Mouse (Mus musculus): ENCODE measurements around the gene Tulp2. TPM values are rescaled to one million over a fixed set of nuclear protein-coding genes. Genes with fewer than 3 reads are reported as not detected.

The Tulp2 gene
- total and polyA plus RNA-seq, 3 experiments: 1.1 to 1.2 TPM; not detected in 1

- peak; percentile 78 for DNase-seq (ENCODE audit: low read depth, low spot score)
- Histone ChIP-seq H3K4me1 (ENCODE audit: control insufficient read depth in 1 of 2, insufficient read depth in 2 of 2, low read length in 2 of 2) (peaks cover 8 to 22% of the 10 kb centered on the region in 2 experiments), H3K27ac (ENCODE audit: control insufficient read depth, low read depth, low read length) (peak overlapping the region; percentile 60), H3K9ac (ENCODE audit: control insufficient read depth, low read depth, low read length, poor library complexity, severe bottlenecking) (no peak overlapping the region), H3K79me2 (ENCODE audit: control insufficient read depth, insufficient read depth, low read length, poor library complexity) (peaks cover 10% of the 10 kb centered on the region), H3K9me3 (replicated peaks; ENCODE audit: insufficient read depth, low read length) (no peaks in the 10 kb centered on the region), H3K4me3 (ENCODE audit: control insufficient read depth in 1 of 2, insufficient read depth in 1 of 2, low read depth in 2 of 2, low read length in 2 of 2) (no peak overlapping the region), H3K36me3 (ENCODE audit: control insufficient read depth in 1 of 2, insufficient read depth in 2 of 2, low read length in 2 of 2) (peaks cover 0 to 14% of the 10 kb centered on the region in 2 experiments; a peak in 2 of 4 replicates), H3K27me3 (ENCODE audit: control insufficient read depth in 1 of 2, insufficient read depth in 2 of 2, low read length in 2 of 2) (no peaks in the 10 kb centered on the region)
- no peak for TF ChIP-seq TBP (IDR thresholded peaks at IDR 0.05; ENCODE audit: low read depth, low read length)
- TF ChIP-seq ZKSCAN1 (IDR thresholded peaks at IDR 0.05; ENCODE audit: low read depth, low read length): no peak
- no peak for TF ChIP-seq CTCF (IDR thresholded peaks at IDR 0.05 in 2 of 3, conservative IDR thresholded peaks at IDR 0.05 in 1 of 3; ENCODE audit: control insufficient read depth in 1 of 3, insufficient read depth in 1 of 3, low read depth in 2 of 3, low read length in 3 of 3, poor library complexity in 1 of 3, severe bottlenecking in 1 of 3)
- TF ChIP-seq BHLHE40 (IDR thresholded peaks at IDR 0.05; ENCODE audit: borderline replicate concordance, low read depth, low read length): no peak
- peak; percentile 61; the same call in 1 of the 2 replicates for TF ChIP-seq ETS1 (IDR thresholded peaks at IDR 0.05; ENCODE audit: low read depth, low read length)
- peak; percentile 69 for TF ChIP-seq HCFC1 (IDR thresholded peaks at IDR 0.05; ENCODE audit: low read depth, low read length)
- TF ChIP-seq KAT2A (conservative IDR thresholded peaks at IDR 0.05; ENCODE audit: low read depth, low read length): no peak
- TF ChIP-seq MEF2A (IDR thresholded peaks at IDR 0.05; ENCODE audit: extremely low read depth, insufficient replicate concordance, low read depth, low read length, poor library complexity, severe bottlenecking): no peak
- TF ChIP-seq EP300 (IDR thresholded peaks at IDR 0.05; ENCODE audit: low read depth in 1 of 2, low read length in 2 of 2): peak; percentile 35 to 67; a peak in 3 of 4 replicates
- TF ChIP-seq ZNF384 (IDR thresholded peaks at IDR 0.05; ENCODE audit: low read depth, low read length): no peak
- TF ChIP-seq MYB (IDR thresholded peaks at IDR 0.05; ENCODE audit: low read depth, low read length): no peak
- no peak for TF ChIP-seq USF1 (IDR thresholded peaks at IDR 0.05; ENCODE audit: low read depth, low read length)
- no peak for TF ChIP-seq POLR2A (IDR thresholded peaks at IDR 0.05; ENCODE audit: control insufficient read depth in 1 of 2, insufficient read depth in 1 of 2, low read depth in 1 of 2, low read length in 2 of 2, poor library complexity in 1 of 2)
- no peak for TF ChIP-seq USF2 (IDR thresholded peaks at IDR 0.05; ENCODE audit: borderline replicate concordance in 1 of 2, insufficient read depth in 1 of 2, low read depth in 1 of 2, low read length in 2 of 2)
- TF ChIP-seq NELFE (IDR thresholded peaks at IDR 0.05; ENCODE audit: low read depth, low read length): no peak
- no peak for TF ChIP-seq ZMIZ1 (IDR thresholded peaks at IDR 0.05; ENCODE audit: low read depth, low read length)
- peak; percentile 75 for TF ChIP-seq ELF1 (IDR thresholded peaks at IDR 0.05; ENCODE audit: low read depth, low read length)
- TF ChIP-seq GABPA (IDR thresholded peaks at IDR 0.05; ENCODE audit: low read depth, low read length): no peak
- no peak for TF ChIP-seq MAFK (IDR thresholded peaks at IDR 0.05; ENCODE audit: borderline replicate concordance, low read depth, low read length)
- peak; percentile 85; the same call in 1 of the 2 replicates for TF ChIP-seq MAZ (IDR thresholded peaks at IDR 0.05; ENCODE audit: low read depth, low read length)
- no peak for TF ChIP-seq RAD21 (IDR thresholded peaks at IDR 0.05; ENCODE audit: low read depth, low read length)
- peak; percentile 7; the same call in 1 of the 2 replicates for TF ChIP-seq GATA1 (IDR thresholded peaks at IDR 0.05; ENCODE audit: low read depth, low read length)
- TF ChIP-seq JUND (IDR thresholded peaks at IDR 0.05; ENCODE audit: low read depth, low read length): peak; percentile 31; the same call in 1 of the 2 replicates
- TF ChIP-seq POLR2AphosphoS5 (IDR thresholded peaks at IDR 0.05; ENCODE audit: borderline replicate concordance, low read depth, low read length): no peak
- TF ChIP-seq E2F4 (IDR thresholded peaks at IDR 0.05; ENCODE audit: borderline replicate concordance, low read depth, low read length): no peak
- TF ChIP-seq POLR2AphosphoS2 (IDR thresholded peaks at IDR 0.05; ENCODE audit: low read length): no peak
- 0 out of 2 replicates have a peak, but pooled peaks have one; percentile 37 for TF ChIP-seq TCF12 (IDR thresholded peaks at IDR 0.05; ENCODE audit: low read depth, low read length)
- TF ChIP-seq SIN3A (IDR thresholded peaks at IDR 0.05; ENCODE audit: low read length): peak; percentile 56; the same call in 1 of the 2 replicates
- no peak for TF ChIP-seq MXI1 (IDR thresholded peaks at IDR 0.05; ENCODE audit: low read depth, low read length)
- no peak for TF ChIP-seq TAL1 (IDR thresholded peaks at IDR 0.05; ENCODE audit: low read length)
- TF ChIP-seq MAX (IDR thresholded peaks at IDR 0.05; ENCODE audit: low read length): no peak
- TF ChIP-seq CHD1 (IDR thresholded peaks at IDR 0.05; ENCODE audit: low read depth, low read length): no peak
- no peak for TF ChIP-seq MYC (IDR thresholded peaks at IDR 0.05; ENCODE audit: low read depth, low read length)
- no peak for TF ChIP-seq NRF1 (IDR thresholded peaks at IDR 0.05; ENCODE audit: insufficient read depth, low read depth, low read length, poor library complexity, severe bottlenecking)
- TF ChIP-seq ZC3H11A (IDR thresholded peaks at IDR 0.05; ENCODE audit: low read depth, low read length): no peak
- peak; percentile 77 for TF ChIP-seq CHD2 (IDR thresholded peaks at IDR 0.05; ENCODE audit: low read length)
- TF ChIP-seq SMC3 (IDR thresholded peaks at IDR 0.05; ENCODE audit: low read depth, low read length): no peak
- TF ChIP-seq RCOR1 (IDR thresholded peaks at IDR 0.05; ENCODE audit: low read depth, low read length): no peak
Measured at GRCm38 (mm10) chr7:45571966-45572365, 90.3 kb downstream of the Tulp2 start.

Data from MEL (cell line).